Mouse (Mus musculus): ENCODE measurements around the gene Rsph14.

Gene Rsph14

GRCm38 (mm10) chr10:74994863-74995262, 37.5 kb downstream of the Rsph14 start:
- DNase-seq (ENCODE audit: low spot score), result no peak

GRCm38 (mm10) chr10:74990584-74991322, 41.6 kb downstream of the Rsph14 start:
- DNase-seq (ENCODE audit: low spot score), result no peak

GRCm38 (mm10) chr10:74989814-74990213, 42.6 kb downstream of the Rsph14 start:
- no peak for DNase-seq (ENCODE audit: low spot score)

GRCm38 (mm10) chr10:74987698-74988470, 44.5 kb downstream of the Rsph14 start:
- DNase-seq (ENCODE audit: low spot score), result peak; percentile 31

GRCm38 (mm10) chr10:74983176-74983575, 49.2 kb downstream of the Rsph14 start:
- no peak for DNase-seq (ENCODE audit: low spot score)

- no peak for DNase-seq (ENCODE audit: low spot score)
These were observed 51.2 kb downstream of the Rsph14 start for GRCm38 (mm10) chr10:74981159-74981558.

GRCm38 (mm10) chr10:74978056-74978455, 54.3 kb downstream of the Rsph14 start:
- no peak for DNase-seq (ENCODE audit: low spot score)

- DNase-seq (ENCODE audit: low spot score), result no peak
These were observed 56.0 kb downstream of the Rsph14 start for GRCm38 (mm10) chr10:74976429-74976828.

GRCm38 (mm10) chr10:74975626-74976025, 56.8 kb downstream of the Rsph14 start:
- DNase-seq (ENCODE audit: low spot score), result no peak

- no peak for DNase-seq (ENCODE audit: low spot score)
These were observed 59.4 kb downstream of the Rsph14 start for GRCm38 (mm10) chr10:74973026-74973425.

- DNase-seq (ENCODE audit: low spot score), result no peak
These were observed 63.1 kb downstream of the Rsph14 start for GRCm38 (mm10) chr10:74969266-74969665.

- no peak for DNase-seq (ENCODE audit: low spot score)
These were observed 64.6 kb downstream of the Rsph14 start for GRCm38 (mm10) chr10:74967651-74968267.

- peak; percentile 94 for DNase-seq (ENCODE audit: low spot score)
These were observed 65.4 kb downstream of the Rsph14 start, which contains the start of gene Gnaz for GRCm38 (mm10) chr10:74966850-74967451. Gene Gnaz, plus strand, starts transcription at chr10:74967177.

- DNase-seq (ENCODE audit: low spot score), result no peak
These were observed 68.0 kb downstream of the Rsph14 start for GRCm38 (mm10) chr10:74964380-74964779.

- no peak for DNase-seq (ENCODE audit: low spot score)
These were observed 79.4 kb downstream of the Rsph14 start for GRCm38 (mm10) chr10:74952830-74953443.

GRCm38 (mm10) chr10:74940795-74941194, 91.6 kb downstream of the Rsph14 start:
- no peak for DNase-seq (ENCODE audit: low spot score)

GRCm38 (mm10) chr10:74939300-74939699, 93.1 kb downstream of the Rsph14 start:
- no peak for DNase-seq (ENCODE audit: low spot score)

- no peak for DNase-seq (ENCODE audit: low spot score)
These were observed 94.0 kb downstream of the Rsph14 start for GRCm38 (mm10) chr10:74938410-74938809.

GRCm38 (mm10) chr10:74937003-74937790, 95.2 kb downstream of the Rsph14 start:
- DNase-seq (ENCODE audit: low spot score), result no peak

- DNase-seq (ENCODE audit: low spot score), result no peak
These were observed 97.4 kb downstream of the Rsph14 start for GRCm38 (mm10) chr10:74935016-74935415.

- no peak for DNase-seq (ENCODE audit: low spot score)
These were observed 97.9 kb downstream of the Rsph14 start for GRCm38 (mm10) chr10:74934521-74934920.

All from yolk sac, embryonic 10.5 days (tissue).